Mouse (Mus musculus): ENCODE results near the gene AL732309.1. TPM values are rescaled to one million over a fixed set of nuclear protein-coding genes. Genes with fewer than 3 reads are reported as not detected.

Gene AL732309.1
- total RNA-seq (2021) = 1 to 10 TPM; 1.9 to 2.4 TPM
- long read RNA-seq, experiment 1, transcript AL732309.1-201 (1 exons, 2,045 nt) = major isoform, 6 of 6 reads
- long read RNA-seq, experiment 1, partial matches to known transcripts = 0 of 6 reads
- long read RNA-seq, experiment 1, other reads (novel, unspliced or antisense) = 0 of 6 reads
- long read RNA-seq, experiment 2, transcript AL732309.1-201 (1 exons, 2,045 nt) = major isoform, 6 of 6 reads
- long read RNA-seq, experiment 2, partial matches to known transcripts = 0 of 6 reads
- long read RNA-seq, experiment 2, other reads (novel, unspliced or antisense) = 0 of 6 reads

- DNase-seq = no peak
These were observed at the start of gene AL732309.1 for GRCm38 (mm10) chr2:25246183-25247072. AL732309.1 (minus strand) TSS chr2:25246863.

- no peak for DNase-seq
These were observed 47.0 kb upstream of the AL732309.1 start for GRCm38 (mm10) chr2:25293706-25294105.

GRCm38 (mm10) chr2:25292856-25293255, 46.2 kb upstream of the AL732309.1 start:
- peak; percentile 73 to 93 for DNase-seq

- DNase-seq = peak; percentile 49 to 59
These were observed 45.4 kb upstream of the AL732309.1 start for GRCm38 (mm10) chr2:25292054-25292544.

- peak; percentile 29 to 55 for DNase-seq
These were observed 44.8 kb upstream of the AL732309.1 start for GRCm38 (mm10) chr2:25291184-25292053.

- peak; percentile 22 to 34 for DNase-seq
These were observed 44.1 kb upstream of the AL732309.1 start for GRCm38 (mm10) chr2:25290816-25291130.

- DNase-seq = peak in 1 of 2 experiments; percentile 42
These were observed 43.6 kb upstream of the AL732309.1 start for GRCm38 (mm10) chr2:25290101-25290815.

GRCm38 (mm10) chr2:25289651-25290050, 43.0 kb upstream of the AL732309.1 start, which contains the start of gene Lrrc26:
Lrrc26 (plus strand) TSS chr2:25289915.
- DNase-seq = peak in 1 of 2 experiments; percentile 45

GRCm38 (mm10) chr2:25288734-25289345, 42.2 kb upstream of the AL732309.1 start:
- DNase-seq = no peak

GRCm38 (mm10) chr2:25287927-25288649, 41.4 kb upstream of the AL732309.1 start, which contains the start of gene Tmem210:
Tmem210 (plus strand) TSS chr2:25288145.
- DNase-seq = no peak

GRCm38 (mm10) chr2:25286837-25287636, 40.4 kb upstream of the AL732309.1 start:
- DNase-seq = peak; percentile 36 to 56

GRCm38 (mm10) chr2:25286314-25286713, 39.7 kb upstream of the AL732309.1 start:
- no peak for DNase-seq

- DNase-seq = no peak
These were observed 38.9 kb upstream of the AL732309.1 start for GRCm38 (mm10) chr2:25285551-25285950.

- DNase-seq = peak; percentile 73 to 90
These were observed 32.5 kb upstream of the AL732309.1 start for GRCm38 (mm10) chr2:25278928-25279882.

GRCm38 (mm10) chr2:25273010-25273409, 26.3 kb upstream of the AL732309.1 start:
- DNase-seq = no peak

- DNase-seq = no peak
These were observed 25.9 kb upstream of the AL732309.1 start for GRCm38 (mm10) chr2:25272515-25272914.

GRCm38 (mm10) chr2:25271827-25272511, 25.3 kb upstream of the AL732309.1 start, which contains the start of the genes Ssna1 and Anapc2:
Ssna1 (minus strand) TSS chr2:25272438.
Anapc2 (plus strand) TSS chr2:25272478.
- peak; percentile 97 to 99 for DNase-seq

All from heart, adult 18-20 months (tissue).